Mouse (Mus musculus): ENCODE data around the gene Lrp6.

DNA sequence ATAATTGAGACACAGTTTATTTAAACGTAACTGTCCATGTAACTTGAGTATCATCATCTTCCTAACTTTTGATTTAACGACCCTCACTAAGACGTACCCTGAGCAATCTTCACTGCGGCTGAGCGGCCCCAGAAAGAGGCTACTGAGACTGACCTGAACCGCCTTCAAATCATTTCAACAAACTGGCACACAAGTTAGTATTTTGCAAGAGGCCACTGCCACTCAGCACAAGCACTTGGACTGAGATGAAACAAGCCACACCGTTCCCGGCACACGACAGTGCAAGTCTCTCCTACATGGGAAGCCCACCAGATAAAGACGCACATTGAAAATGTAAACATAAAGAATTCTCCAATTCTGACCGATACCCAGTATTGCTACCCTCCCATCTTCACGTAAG is 118.3 kb downstream of the Lrp6 start:
- no peak for TF ChIP-seq POLR2A (IDR thresholded peaks at IDR 0.05; ENCODE audit: borderline replicate concordance, control insufficient read depth, low read depth, low read length)
- TF ChIP-seq CTCF (IDR thresholded peaks at IDR 0.05; ENCODE audit: control insufficient read depth, insufficient read depth, low read length), result no peak

Measured in bone marrow, adult 2 months (tissue).